Mouse (Mus musculus) spleen, adult 2 months (tissue): Measurements from ENCODE around the gene Gm20388.

Experiments used
- CTCF ChIP-seq: fragments of 200-500 bp; IDR thresholded peaks from 2 replicates; pipeline ENCODE4 v1.5.1; 2011; ENCODE audit warnings: mild to moderate bottlenecking, inconsistent platforms; ENCODE audit not compliant: insufficient read depth, insufficient read length, insufficient replicate concordance; ENCODE audit errors: extremely low read depth
- POLR2A ChIP-seq: fragments of 200-500 bp; IDR thresholded peaks from 2 replicates; pipeline ENCODE4 v1.6.1; 2011; ENCODE audit warnings: low read depth, low read length, inconsistent platforms

DNA sequence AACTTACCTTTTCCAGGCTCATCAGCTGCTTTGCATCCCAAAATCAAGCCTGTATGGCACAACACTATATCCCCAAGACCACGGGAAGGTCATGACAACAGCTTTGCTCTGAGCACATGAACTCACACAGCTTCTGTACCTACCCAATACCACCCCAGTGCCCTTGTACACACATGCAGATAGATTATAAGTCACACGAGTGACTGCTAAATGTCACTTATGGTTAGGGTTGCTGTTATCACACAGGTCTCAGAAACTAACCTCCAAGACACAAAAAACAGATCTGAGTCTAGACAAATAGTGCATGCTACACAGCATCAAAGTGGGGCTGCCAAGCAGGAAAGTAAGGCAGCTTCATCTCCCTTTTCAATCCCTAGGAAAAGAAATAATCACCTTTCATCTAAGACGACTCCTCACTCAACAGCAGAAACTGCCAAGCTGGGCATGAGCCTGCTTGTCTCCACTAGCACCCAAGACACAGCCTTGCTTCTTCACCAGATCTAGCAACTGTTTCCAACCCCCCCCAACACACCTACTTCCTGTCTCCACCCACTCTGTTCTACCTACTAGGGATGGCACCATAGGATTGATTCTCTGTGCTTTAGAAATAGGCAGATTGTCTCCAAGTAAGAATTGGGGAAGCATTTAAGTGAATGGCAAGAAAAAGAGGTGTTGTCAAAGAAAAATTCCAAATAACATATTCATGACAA, 3043.6 kb downstream of the Gm20388 start:
- TF ChIP-seq CTCF, result no peak
- TF ChIP-seq POLR2A, result no peak
